Mouse (Mus musculus) lung, embryonic 16.5 days (tissue): ENCODE results near the gene Rpl31. TPM values are rescaled to one million over a fixed set of nuclear protein-coding genes. Genes with fewer than 3 reads are reported as not detected.

Experiments used
- polyA plus RNA-seq: library from polyadenylated mRNA; unstranded; fragments of >200 nt; fragmentation: Nextera tagmentation; extraction: Ambion mirVana; gene quantifications from 2 replicates; pipeline ENCODE4 v1.2.1, GENCODE M21; 2015

Rpl31 gene
- polyA plus RNA-seq, 1 experiment from 2014 or later: 553 TPM

Other genes starting within 250 kb of the Rpl31 start
- 1.9 and 2.0 TPM in 2 replicates for gene Npas2, start 174.1 kb upstream of the Rpl31 start, polyA plus RNA-seq
- gene Tbc1d8, start 110.9 kb downstream of the Rpl31 start, polyA plus RNA-seq: 13.3 and 14.7 TPM in 2 replicates
- 11.7 TPM in 2 replicates for gene Cnot11, start 167.2 kb downstream of the Rpl31 start, polyA plus RNA-seq
- gene Rnf149, start 209.6 kb downstream of the Rpl31 start, polyA plus RNA-seq: 20.0 and 26.1 TPM in 2 replicates